Mouse (Mus musculus) kidney, adult 9 months (tissue): ENCODE data around the gene Sorcs3.
A peak's percentile ranks its signal among the peaks of the same experiment; 100 is the strongest.

Source experiments
- DNase-seq: peaks from one replicate; pipeline ENCODE4 v3.0.0; 2022

Gene Sorcs3

DNA sequence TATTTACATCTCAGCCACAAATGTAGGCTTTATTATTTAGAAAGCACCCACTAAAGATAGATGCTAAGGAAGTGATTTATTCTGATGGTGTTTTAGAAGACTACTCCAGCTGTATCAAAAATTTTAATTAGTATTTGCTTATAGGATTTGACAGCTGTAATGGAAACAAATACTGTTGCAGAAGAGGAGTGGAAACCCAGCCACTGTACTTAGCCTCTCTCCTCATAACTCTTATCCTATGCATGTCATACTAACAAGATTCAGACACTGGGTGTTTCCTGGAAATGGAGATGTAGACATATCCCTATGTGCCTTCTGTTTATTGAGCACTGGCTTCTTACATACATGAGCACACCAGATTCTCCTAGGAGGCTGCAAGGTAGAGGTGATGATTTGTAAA, 338.5 kb downstream of the Sorcs3 start:
- no peak for DNase-seq

DNA sequence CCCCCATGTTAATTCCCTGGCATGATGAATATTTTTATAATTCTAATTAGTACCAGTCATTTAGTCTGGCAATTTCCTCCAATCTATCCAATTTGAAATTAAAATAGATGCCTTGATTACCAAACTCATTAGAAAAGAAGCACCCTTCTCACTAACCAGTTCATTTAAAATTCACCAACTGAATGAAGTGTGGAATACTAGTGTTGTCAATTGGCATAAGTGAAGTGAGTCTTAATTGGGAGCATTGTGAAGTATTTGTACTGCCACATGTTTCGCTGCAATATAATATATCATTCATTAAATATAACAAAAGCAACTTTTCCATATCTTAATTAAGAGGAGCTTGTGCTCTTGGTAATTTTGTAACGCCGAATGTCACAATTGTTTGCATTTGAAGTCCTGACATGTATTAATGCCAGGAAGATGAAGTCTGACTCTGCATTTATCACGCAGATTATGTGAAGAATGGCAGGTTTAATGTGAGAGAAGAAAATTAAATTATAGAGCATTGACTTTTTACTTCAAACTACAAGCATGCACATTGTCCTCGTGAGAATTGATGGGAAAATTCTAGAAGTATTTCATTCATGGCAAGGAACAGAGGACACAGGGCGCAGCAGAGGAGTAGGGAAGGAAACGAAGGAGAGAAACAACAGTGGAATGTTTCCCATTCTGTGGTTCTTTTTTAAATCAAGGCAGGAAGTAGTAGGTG, 339.8 kb downstream of the Sorcs3 start:
- no peak for DNase-seq

DNA sequence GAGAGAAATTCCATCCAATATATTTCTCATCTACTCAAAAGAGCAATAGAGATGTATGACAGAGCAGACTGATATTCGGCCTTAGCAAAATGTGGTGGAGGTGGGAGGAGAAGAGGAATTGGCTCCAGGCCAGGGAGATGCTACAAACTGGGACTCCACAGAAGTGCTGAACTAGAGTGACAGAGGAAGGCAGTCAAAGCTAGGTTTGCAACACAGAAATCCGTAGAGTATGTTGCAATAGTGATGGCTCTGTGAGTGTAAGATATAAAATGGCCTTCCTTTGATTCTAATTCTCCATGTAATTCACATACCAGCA, 340.3 kb downstream of the Sorcs3 start:
- DNase-seq = no peak

GRCm38 (mm10) chr19:48548143-48548881, 342.5 kb downstream of the Sorcs3 start:
- DNase-seq = no peak

GRCm38 (mm10) chr19:48559432-48559831, 353.6 kb downstream of the Sorcs3 start:
- DNase-seq = no peak

GRCm38 (mm10) chr19:48575736-48576135, 369.9 kb downstream of the Sorcs3 start:
- DNase-seq = no peak

DNA sequence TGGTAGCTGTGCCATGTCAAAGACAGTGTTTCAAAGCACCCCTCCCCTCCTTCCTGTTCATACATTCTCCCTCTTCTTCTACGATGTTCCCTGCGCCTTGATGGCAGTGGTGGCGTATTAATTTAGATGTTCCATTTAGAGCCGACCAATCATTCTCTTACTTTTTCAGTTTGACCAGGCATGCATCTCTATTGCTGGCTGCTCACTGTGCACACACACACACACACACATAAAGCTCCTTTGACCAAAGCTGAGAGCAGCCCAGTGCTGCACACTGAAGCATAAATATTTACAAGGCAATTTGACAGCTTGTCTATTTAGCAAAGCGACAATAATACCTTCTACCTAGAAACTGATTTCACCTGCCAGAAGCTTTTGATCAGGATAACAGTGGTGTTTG, 371.3 kb downstream of the Sorcs3 start:
- DNase-seq = no peak

DNA sequence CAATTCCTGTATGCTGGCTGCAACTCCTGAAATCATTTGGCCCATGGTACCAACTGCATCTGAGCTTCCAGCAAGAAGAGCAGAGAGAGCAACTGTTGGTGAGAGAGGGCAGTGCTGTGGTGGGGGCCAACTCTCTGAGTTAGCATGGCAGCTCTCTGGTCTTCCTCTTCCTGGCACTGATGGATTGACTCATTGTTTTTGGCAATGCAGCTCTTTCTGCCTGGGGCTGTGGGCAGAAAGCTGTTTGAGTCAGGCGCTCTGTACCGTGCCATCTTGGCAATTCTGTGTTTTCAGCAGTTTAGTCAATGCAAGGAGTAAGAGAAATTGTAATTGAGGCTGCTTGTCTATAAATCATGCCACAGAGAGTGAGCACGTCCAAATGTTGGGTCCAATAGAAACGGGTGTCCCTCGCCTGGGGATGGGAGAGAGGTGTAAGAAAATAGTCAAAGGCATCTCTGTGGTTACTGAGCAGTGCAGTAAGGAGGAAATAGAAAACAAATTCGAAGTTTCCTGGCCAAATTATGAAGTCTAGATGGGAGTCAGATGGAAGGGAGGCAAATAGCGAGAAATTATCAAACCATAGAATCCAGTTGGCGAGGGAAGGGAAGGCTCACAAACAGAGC, 379.2 kb downstream of the Sorcs3 start:
- no peak for DNase-seq

DNA sequence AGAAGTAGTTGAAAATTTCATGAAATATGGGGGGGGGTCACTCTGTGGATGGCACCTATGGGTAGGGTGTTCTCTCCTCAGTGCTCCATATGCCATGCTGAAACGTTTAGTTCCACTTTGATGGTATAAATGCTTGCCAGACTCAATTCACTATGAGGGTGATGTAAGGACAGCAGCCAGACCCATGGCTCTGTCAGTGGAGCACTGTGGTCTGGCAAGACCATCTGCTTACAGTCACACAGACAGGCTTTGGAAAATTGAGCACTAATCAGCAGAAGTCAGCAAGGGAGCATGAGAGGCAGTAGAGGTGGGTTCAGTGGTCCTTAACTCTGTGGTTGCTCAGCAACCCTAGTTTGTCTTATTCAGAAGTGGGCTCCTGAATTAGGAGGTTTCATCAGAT, 411.1 kb downstream of the Sorcs3 start:
- no peak for DNase-seq

DNA sequence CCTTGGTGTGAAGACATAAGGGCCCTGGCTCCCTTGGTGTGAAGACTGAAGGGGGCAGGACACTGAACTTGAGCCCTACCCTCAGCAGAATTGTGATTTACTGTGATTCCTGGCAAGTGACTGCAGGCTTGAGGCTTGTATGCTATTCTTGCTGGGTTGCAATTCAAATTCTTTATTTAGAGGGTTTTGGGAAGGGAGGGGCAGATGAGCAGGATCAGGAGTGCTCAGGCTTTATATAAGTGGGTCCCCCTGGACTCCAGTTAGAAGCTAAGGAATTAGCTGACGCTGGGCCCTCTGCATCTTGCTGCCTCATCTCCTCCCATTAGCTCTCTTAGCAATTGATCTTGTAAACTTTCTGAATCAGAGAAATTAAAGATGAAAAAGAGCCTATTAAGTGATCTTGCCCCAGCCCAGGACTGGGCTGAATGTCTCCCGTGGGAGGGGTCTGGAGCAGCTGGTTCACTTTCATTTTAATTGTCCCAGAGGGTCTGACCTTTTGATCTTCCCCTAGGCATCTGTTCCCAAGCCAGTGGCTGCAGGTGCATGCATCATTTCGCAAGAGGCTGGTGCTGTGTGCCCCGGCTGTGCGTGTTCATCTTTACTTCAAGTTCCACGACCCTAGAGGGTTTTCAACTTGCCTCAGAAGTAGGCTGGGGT, 425.0 kb downstream of the Sorcs3 start:
- DNase-seq = no peak

DNA sequence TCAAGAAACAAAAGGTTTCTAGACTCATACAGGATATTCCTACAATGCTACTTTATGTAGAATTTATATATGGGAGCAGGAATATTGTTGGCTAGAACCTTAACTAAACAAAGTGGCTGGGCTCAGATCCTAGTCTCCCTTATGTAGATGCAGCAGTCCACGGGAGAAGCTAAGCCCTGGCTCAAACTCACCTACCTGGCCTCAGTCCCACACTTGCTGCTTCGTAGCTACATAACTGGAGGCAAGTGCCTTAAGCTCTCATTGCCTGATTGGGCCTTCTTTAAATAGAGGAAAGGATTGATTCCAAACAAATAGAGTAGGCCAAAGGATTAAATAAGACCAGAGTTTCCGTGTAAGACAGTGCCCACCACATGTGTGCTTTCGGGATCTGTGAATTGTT, 436.7 kb downstream of the Sorcs3 start:
- DNase-seq = no peak

GRCm38 (mm10) chr19:48649941-48650340, 444.1 kb downstream of the Sorcs3 start:
- DNase-seq = no peak

DNA sequence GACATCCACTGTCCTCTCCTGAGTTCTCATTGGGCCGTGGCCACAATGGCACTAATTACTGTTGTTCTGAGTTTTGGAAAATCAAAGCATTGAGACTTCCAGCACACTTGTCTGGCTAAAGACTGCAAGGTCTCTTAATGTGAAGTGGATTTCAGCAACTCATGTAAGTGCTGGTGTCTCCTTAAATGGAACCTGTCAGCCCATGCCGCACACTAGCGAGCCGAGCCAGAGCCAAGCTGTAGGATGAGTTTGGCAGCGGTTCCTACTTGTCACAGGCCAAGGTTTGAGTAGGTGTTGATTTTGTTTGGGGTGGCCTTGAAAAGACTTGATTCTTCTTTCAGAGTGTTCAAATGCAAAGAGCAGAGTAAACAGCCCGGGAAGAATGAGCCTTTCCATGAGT, 445.8 kb downstream of the Sorcs3 start:
- DNase-seq = no peak

- no peak for DNase-seq
Observed at GRCm38 (mm10) chr19:48660201-48660600, 454.4 kb downstream of the Sorcs3 start.

DNA sequence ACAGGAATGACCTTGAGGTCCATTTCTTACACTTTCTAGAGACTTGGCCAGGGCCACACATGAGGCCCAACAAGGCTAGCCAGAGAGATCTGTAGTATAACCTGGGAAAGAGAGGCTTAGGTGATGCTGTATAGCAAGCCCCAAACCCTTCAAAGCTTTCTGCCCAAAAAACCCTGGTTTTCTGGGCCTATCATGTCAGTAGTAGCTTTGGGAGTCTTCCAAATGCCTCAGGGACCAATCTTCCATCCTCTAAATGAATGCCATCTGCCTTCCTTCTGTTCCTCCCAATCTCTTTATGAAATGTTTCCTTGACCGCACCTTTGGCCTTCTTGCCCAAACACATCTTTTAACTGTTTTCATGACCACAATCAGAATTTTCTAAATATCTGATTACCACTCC, 474.1 kb downstream of the Sorcs3 start:
- no peak for DNase-seq

GRCm38 (mm10) chr19:48682485-48682884, 476.7 kb downstream of the Sorcs3 start:
- no peak for DNase-seq

GRCm38 (mm10) chr19:48686369-48686768, 480.5 kb downstream of the Sorcs3 start:
- peak; percentile 9 for DNase-seq

DNA sequence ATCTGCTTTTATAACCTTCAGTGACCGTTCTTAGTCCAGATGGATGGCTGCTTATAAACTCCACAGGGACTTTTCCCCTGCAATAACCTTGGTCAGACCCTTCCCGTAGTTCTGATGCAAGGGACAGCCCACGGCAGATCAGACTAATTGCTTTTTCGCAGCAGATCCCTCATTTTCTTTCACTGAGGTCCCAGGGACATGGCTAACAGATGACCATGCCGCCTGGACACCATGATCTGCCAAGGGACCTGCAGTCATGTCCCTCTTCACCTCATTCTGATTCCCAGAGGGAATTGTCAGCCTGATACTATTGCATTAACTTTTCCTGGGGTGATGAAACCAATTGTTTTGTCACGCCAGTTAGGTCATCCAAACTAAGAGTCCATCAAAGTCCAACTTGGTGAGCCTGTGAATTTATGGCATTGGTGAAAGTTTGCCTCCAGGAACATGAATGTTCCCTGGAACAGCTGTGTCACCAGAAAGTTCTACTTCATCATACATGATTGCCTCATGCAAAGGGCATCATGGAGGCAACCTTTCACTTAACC, 494.4 kb downstream of the Sorcs3 start:
- DNase-seq = no peak

DNA sequence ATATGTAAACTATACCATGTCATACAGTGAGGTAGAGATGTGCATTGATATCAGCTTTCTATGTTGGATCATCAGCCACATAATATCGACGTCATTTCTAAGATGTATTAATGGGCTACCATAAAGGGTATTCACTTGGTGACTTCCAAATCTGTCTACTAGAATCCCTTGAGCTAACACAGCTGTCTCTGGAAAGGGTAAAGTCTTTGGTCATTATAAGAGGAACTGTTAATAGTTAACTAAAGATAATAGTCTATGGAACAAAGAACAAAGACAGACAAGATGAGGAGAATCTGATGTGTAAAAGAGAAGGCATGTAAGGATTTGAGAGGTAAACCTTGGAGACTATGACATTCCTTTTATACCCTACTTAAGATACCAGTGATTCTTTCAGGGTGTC, 497.9 kb downstream of the Sorcs3 start:
- DNase-seq = no peak

DNA sequence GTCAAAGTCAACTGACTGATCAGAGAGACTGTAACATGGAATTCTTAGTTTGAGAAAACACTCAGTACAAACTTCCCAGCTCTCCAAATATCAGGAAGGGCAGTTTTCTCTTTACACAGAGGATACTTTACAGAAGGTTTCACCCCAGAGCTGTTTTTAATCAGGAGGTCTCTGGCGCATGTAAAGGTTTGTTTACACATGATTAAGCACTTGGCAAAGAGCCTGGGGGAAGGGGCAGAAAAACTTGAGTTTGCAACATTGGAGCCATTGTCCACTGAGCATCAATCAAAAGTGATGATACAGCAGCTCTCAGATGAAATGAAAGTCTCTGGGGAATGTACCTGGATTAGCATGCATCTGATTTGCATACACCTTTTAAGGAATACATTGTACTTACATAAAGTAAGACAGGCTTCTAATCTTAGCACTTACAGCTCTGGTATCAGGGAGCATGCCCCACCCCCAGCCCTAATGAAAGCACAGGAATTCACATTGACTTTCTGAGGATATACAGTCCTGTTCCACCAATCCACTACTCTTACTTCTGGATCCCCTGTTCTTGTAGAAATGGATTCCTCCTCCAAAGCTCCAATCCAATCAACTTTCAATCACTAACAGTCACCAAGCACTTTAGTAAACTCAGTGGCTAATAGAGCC, 500.6 kb downstream of the Sorcs3 start:
- no peak for DNase-seq

DNA sequence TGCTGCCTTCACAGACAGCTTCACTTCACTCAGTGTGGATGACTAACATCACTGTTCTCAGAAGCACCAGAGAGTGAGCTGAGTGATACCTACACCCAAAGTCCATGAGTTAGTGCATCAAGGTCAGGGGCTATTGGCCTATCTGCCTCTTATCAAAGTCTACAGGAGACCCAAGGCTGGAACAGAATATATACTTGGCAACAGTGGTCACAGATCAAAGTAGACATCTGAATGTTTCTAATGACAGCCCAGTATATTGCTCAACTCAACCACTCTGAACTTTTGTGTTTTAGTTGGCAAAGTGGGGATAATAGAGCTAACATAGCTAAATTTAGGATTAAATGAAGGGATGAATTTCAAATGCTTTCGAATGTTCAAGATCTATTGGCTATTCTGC, 501.1 kb downstream of the Sorcs3 start:
- DNase-seq = no peak

- no peak for DNase-seq
Observed at GRCm38 (mm10) chr19:48725851-48726419, 520.1 kb downstream of the Sorcs3 start.

DNA sequence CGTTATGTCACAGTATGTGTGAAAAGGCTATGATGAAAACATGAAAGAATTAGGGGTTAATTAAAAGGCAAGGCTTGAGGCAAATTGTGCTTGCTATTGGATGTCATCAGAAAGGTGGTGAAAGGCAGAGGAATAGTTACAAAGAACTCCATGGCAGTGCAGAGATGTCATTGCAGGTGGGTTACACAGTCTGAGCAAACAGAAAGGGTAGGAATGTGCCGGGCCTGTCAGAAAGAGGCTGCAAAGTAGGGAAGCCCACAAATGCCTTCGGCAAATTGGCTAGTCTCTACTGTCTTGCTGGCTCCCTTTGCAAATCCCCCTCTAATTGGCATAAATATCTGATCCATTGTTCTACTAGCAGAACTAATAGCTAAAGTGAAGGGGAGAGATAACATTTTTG, 521.2 kb downstream of the Sorcs3 start:
- no peak for DNase-seq
